Mouse (Mus musculus): ENCODE measurements around the gene Nefh. TPM values are rescaled to one million over a fixed set of nuclear protein-coding genes. Genes with fewer than 3 reads are reported as not detected.

Nefh gene
- 0.05 TPM for polyA plus RNA-seq (2021)

DNA sequence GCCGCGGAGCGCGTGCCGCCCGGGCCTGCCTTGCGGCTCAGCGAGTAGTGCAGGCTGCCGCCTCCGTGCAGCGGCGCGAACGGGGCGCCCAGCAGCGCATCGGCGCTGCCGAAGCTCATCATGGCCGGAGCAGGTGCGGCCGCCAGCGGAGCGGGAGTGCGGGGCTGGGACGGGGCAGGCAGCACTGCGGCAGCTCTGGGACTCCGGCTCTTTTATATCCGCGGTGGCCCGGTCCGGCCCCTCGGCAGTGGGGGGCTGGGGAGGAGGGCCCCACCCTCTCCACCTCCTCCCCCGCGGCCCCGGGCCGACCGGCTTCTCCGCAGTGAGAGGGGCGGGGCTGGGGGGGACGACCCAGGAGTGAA lies at the start of gene Nefh:
Gene Nefh, minus strand, starts transcription at position 252 of the 362 bp plus-strand sequence.
- peaks cover 54% of the 10 kb centered on the region for H3K27me3 ChIP-seq
- ChIA-PET POLR2A (no interaction called here), CTCF (no interaction called here)
- in situ Hi-C loops (cut with MboI; ENCODE audit: low pct_unique_long_range_greater_than_20kb), result no loop called here
- DNase-seq (ENCODE audit: low read depth, low spot score), result no peak
- no peak for ATAC-seq
- no peak for TF ChIP-seq CTCF (IDR thresholded peaks at IDR 0.05)

GRCm38 (mm10) chr11:4996621-4997199 lies 48.8 kb upstream of the Nefh start:
- in situ Hi-C loops (cut with MboI; ENCODE audit: low pct_unique_long_range_greater_than_20kb), result no loop called here
- no peak for TF ChIP-seq CTCF (IDR thresholded peaks at IDR 0.05)
- H3K27me3 ChIP-seq, result no peaks in the 10 kb centered on the region
- DNase-seq (ENCODE audit: low read depth, low spot score) (no peak), ATAC-seq (no peak)
- CTCF ChIA-PET, result interaction anchor here (0.9 to 1.2 kb wide), 2 partner anchors 16 to 20 kb away, joined by 3 read pairs; no protein-coding TSS in a partner anchor
- POLR2A ChIA-PET, result interaction anchor here (0.7 to 1.6 kb wide), 2 partner anchors 9 to 69 kb away, joined by 3 to 4 read pairs; no protein-coding TSS in a partner anchor

GRCm38 (mm10) chr11:4995676-4996075 lies 47.8 kb upstream of the Nefh start:
- no peak for DNase-seq (ENCODE audit: low read depth, low spot score)
- CTCF ChIA-PET, result interaction anchor here (1.2 to 1.7 kb wide), 2 partner anchors 11 to 14 kb away, joined by 3 to 4 read pairs; no protein-coding TSS in a partner anchor

DNA sequence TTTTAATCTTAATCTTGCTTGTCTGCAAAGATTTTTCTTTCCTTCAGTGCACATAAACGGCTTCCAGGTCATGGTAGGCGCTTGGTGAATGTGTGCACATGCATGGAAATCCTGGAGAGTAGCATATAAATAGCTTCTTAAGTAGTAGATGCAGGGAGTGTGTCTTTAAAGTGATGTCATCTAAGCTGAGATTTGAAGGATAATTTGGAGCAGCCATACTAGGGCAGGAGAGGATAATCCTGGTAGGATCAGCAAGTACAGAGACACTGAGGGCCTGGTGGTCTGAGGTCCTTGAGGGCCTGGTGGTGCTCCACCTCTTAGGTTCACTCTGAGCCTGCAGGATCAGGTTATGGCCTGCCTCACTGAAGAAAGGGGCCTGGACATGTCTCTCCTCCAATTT lies 44.6 kb upstream of the Nefh start:
- H3K27me3 ChIP-seq, result no peaks in the 10 kb centered on the region
- TF ChIP-seq CTCF (IDR thresholded peaks at IDR 0.05), result no peak
- CTCF ChIA-PET, result interaction anchor here (0.6 to 1.2 kb wide), 2 partner anchors 15 to 76 kb away, joined by 3 read pairs; no protein-coding TSS in a partner anchor
- POLR2A ChIA-PET, result interaction anchor here (0.9 kb wide), 1 partner anchor 107 kb away, joined by 4 read pairs; the partner anchor contains the start of gene Ewsr1
- ATAC-seq (no peak), DNase-seq (ENCODE audit: low read depth, low spot score) (no peak)
- in situ Hi-C loops (cut with MboI; ENCODE audit: low pct_unique_long_range_greater_than_20kb), result no loop called here

More at GRCm38 (mm10) chr11:4995676-4996075, 47.8 kb upstream of the Nefh start:
- no peaks in the 10 kb centered on the region for H3K27me3 ChIP-seq
- no peak for ATAC-seq
- in situ Hi-C loops (cut with MboI; ENCODE audit: low pct_unique_long_range_greater_than_20kb), result no loop called here
- no peak for TF ChIP-seq CTCF (IDR thresholded peaks at IDR 0.05)
- POLR2A ChIA-PET, result no interaction called here

- no peak for TF ChIP-seq CTCF (IDR thresholded peaks at IDR 0.05)
- POLR2A ChIA-PET, result no interaction called here
- in situ Hi-C loops (cut with MboI; ENCODE audit: low pct_unique_long_range_greater_than_20kb), result no loop called here
- CTCF ChIA-PET, result interaction anchor here (1.0 to 1.5 kb wide), 2 partner anchors 9 to 29 kb away, joined by 3 to 5 read pairs; no protein-coding TSS in a partner anchor
- DNase-seq (ENCODE audit: low read depth, low spot score) (no peak), ATAC-seq (no peak)
- H3K27me3 ChIP-seq, result no peaks in the 10 kb centered on the region
These were observed 41.3 kb upstream of the Nefh start for GRCm38 (mm10) chr11:4989187-4989586.

DNA sequence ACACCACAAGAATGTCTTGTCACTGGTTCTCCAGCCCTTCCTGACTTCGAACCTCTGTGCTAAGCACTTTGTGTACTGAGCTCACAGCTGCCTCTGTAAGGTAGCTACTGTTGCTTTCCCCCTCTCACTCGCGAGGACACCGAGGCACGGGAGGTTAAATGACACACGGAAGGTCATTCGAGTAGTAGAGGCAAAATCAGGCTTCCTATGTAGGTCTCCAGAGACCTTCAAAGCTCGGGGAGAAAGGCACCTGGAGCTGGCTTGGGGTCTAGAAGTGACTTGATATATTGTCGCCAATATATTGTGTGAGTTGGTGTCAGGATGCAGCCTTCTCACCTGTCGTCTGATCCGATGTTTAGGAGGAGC lies 39.6 kb upstream of the Nefh start:
- CTCF ChIA-PET, result interaction anchor here (1.0 kb wide), 1 partner anchor 12 kb away, joined by 4 read pairs; no protein-coding TSS in a partner anchor
- no peak for ATAC-seq
- POLR2A ChIA-PET, result interaction anchor here (1.3 kb wide), 1 partner anchor 9 kb away, joined by 3 read pairs; no protein-coding TSS in a partner anchor
- no peaks in the 10 kb centered on the region for H3K27me3 ChIP-seq
- in situ Hi-C loops (cut with MboI; ENCODE audit: low pct_unique_long_range_greater_than_20kb), result no loop called here
- no peak for TF ChIP-seq CTCF (IDR thresholded peaks at IDR 0.05)
- DNase-seq (ENCODE audit: low read depth, low spot score), result no peak

DNA sequence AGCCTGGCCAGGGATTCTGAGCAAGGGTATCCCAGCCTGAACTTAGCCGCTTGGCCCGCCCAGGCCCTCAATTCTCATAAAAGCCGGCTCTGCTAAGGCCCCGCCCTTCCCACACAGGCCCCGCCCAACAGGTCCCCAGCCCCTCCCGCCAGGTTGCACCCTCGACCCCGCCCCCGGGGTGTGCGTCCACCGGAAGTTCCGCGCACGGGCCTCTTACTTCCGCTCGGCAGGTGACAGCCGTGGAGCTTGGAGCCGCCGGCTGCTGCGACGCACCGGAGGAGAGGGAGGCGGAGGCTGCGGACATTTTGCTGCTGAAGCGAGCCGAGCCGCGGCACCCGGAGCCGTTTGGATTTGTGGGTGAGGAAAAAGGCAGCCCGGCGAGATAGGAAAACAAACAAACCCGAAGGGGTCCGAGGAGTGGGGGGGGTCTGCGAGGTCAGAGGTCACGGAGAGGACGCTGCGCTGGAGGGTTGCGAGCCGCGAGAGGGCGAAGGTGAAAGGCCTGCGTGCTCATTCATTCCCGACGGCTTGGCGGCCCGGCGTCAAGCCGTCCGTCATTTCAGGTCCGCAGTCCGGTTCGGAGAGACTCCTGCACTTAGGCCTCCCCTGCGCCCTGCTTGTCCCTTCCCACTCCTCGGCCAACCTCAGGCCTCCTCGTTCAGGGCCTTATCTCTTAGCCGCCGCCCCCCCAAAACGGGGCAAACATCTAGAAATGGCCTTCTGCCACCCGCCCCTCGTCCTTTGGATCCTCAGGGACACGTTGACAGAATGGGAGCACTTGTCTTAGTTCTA lies 39.0 kb upstream of the Nefh start, which contains the start of gene Ap1b1:
Gene Ap1b1, plus strand, starts transcription at position 130 of the 792 bp plus-strand sequence.
- no peak for TF ChIP-seq CTCF (IDR thresholded peaks at IDR 0.05)
- ChIA-PET CTCF (interaction anchor here (1.0 to 1.6 kb wide), 2 partner anchors 11 to 14 kb away, joined by 5 read pairs; no protein-coding TSS in a partner anchor), POLR2A (no interaction called here)
- H3K27me3 ChIP-seq, result no peaks in the 10 kb centered on the region
- DNase-seq (ENCODE audit: low read depth, low spot score) (no peak), ATAC-seq (peak; percentile 68)
- in situ Hi-C loops (cut with MboI; ENCODE audit: low pct_unique_long_range_greater_than_20kb), result no loop called here

GRCm38 (mm10) chr11:4984799-4985198 lies 36.9 kb upstream of the Nefh start:
- no peak for TF ChIP-seq CTCF (IDR thresholded peaks at IDR 0.05)
- H3K27me3 ChIP-seq, result no peaks in the 10 kb centered on the region
- in situ Hi-C loops (cut with MboI; ENCODE audit: low pct_unique_long_range_greater_than_20kb), result no loop called here
- POLR2A ChIA-PET, result no interaction called here
- no peak for ATAC-seq
- CTCF ChIA-PET, result interaction anchor here (0.7 to 1.1 kb wide), 3 partner anchors 9 to 28 kb away, joined by 3 to 4 read pairs (median 3); no protein-coding TSS in a partner anchor
- no peak for DNase-seq (ENCODE audit: low read depth, low spot score)

DNA sequence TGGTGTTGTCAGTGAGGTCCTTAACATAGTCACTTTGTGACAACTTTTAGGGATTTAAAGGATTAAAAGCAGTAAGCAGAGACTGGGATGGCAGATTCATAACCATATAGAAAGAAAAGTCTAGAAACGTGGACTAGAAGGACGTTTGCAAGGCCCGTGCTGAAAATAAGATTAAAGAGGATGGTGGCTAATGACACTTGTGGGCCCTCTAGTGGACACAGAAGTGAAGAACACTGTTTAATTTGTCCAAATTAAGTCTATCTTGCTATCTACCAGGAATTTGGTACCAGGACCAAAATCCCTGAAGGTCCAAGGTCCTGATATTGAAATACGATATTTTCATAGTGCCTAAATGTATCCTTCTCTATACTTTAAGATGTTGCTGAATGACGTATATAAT lies 36.4 kb upstream of the Nefh start:
- DNase-seq (ENCODE audit: low read depth, low spot score) (no peak), ATAC-seq (no peak)
- in situ Hi-C loops (cut with MboI; ENCODE audit: low pct_unique_long_range_greater_than_20kb), result no loop called here
- peak; percentile 75 for TF ChIP-seq CTCF (IDR thresholded peaks at IDR 0.05)
- H3K27me3 ChIP-seq, result no peaks in the 10 kb centered on the region
- ChIA-PET CTCF (interaction anchor here (0.7 to 2.0 kb wide), 5 partner anchors 9 to 28 kb away, joined by 3 to 14 read pairs (median 3); no protein-coding TSS in a partner anchor), POLR2A (no interaction called here)

- no peak for TF ChIP-seq CTCF (IDR thresholded peaks at IDR 0.05)
- H3K27me3 ChIP-seq, result peaks cover 1% of the 10 kb centered on the region
- in situ Hi-C loops (cut with MboI; ENCODE audit: low pct_unique_long_range_greater_than_20kb), result no loop called here
- POLR2A ChIA-PET, result interaction anchor here (0.6 kb wide), 1 partner anchor 83 kb away, joined by 3 read pairs; no protein-coding TSS in a partner anchor
- DNase-seq (ENCODE audit: low read depth, low spot score), result no peak
- CTCF ChIA-PET, result interaction anchor here (1.1 to 2.0 kb wide), 4 partner anchors 10 to 83 kb away, joined by 3 to 14 read pairs (median 4); no protein-coding TSS in a partner anchor
- ATAC-seq, result no peak
These were observed 35.7 kb upstream of the Nefh start for GRCm38 (mm10) chr11:4983538-4983937.
